In the genomic region with DNA sequence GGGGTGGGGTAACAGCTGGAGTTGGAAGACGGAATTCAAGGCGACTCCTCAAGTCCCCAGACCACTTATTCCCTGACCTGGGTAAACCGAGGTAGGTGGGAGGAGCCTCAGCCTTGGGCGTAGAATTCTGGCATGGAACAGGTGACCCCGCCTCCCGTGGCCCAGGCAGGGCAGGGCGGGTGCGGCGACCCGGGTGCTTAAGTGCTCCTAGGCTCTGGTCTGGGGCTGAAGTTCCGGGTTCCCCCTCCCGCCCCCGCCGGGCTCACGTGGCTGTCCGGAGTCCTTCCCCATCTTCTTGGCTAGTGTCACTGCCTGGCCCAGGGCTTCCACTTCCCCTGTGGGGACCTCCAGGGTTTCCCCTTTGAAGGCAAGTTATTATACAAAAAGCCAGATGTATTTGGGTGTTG, we compare ENCODE assay signal across 8 mouse cellular contexts. TPM values are rescaled to one million over a fixed set of nuclear protein-coding genes. Genes with fewer than 3 reads are reported as not detected.
A peak's percentile ranks its signal among the peaks of the same experiment; 100 is the strongest.
DNase-seq lines count a peak whose midpoint lies in the region; ATAC-seq lines count a peak whose summit lies in the region.

No protein-coding gene starts in this region.

- H3K36me3 ChIP-seq in embryonic facial prominence, embryonic 10.5 days (replicated peaks), result peaks cover under 1% of the 10 kb centered on the region; the same call in 1 of the 2 replicates
- no peaks in the 10 kb centered on the region for H3K36me3 ChIP-seq in liver, embryonic 11.5 days (ENCODE audit: control insufficient read depth, insufficient read depth, low read length)
- no peaks in the 10 kb centered on the region for H3K36me3 ChIP-seq in midbrain, embryonic 14.5 days (ENCODE audit: control insufficient read depth, insufficient read depth, low read length)

- 3% methylated on average over 16 of the region's 16 CpGs for WGBS in embryonic facial prominence, embryonic 10.5 days
- 2% methylated on average over 16 of the region's 16 CpGs for WGBS in liver, embryonic 11.5 days
- WGBS in midbrain, embryonic 14.5 days, result 5% methylated on average over 16 of the region's 16 CpGs

- peaks cover 67% of the 10 kb centered on the region for H3K27me3 ChIP-seq in embryonic facial prominence, embryonic 10.5 days (replicated peaks; ENCODE audit: low read depth, poor library complexity, severe bottlenecking)
- peaks cover 5% of the 10 kb centered on the region for H3K27me3 ChIP-seq in liver, embryonic 11.5 days (replicated peaks; ENCODE audit: control insufficient read depth, insufficient read depth, low read length)
- H3K27me3 ChIP-seq in midbrain, embryonic 14.5 days (ENCODE audit: control insufficient read depth, insufficient read depth, low read length), result peaks cover 54% of the 10 kb centered on the region

- peak overlapping the region; percentile 97 for H3K4me2 ChIP-seq in liver, embryonic 11.5 days
- H3K4me2 ChIP-seq in midbrain, embryonic 14.5 days (ENCODE audit: low read length), result no peak overlapping the region

- H3K4me1 ChIP-seq in embryonic facial prominence, embryonic 10.5 days, result peaks cover 50% of the 10 kb centered on the region
- peaks cover 34% of the 10 kb centered on the region for H3K4me1 ChIP-seq in liver, embryonic 11.5 days (replicated peaks; ENCODE audit: control insufficient read depth, insufficient read depth, low read length)
- peaks cover 16% of the 10 kb centered on the region for H3K4me1 ChIP-seq in midbrain, embryonic 14.5 days (ENCODE audit: control insufficient read depth, insufficient read depth, low read length)

- peak; percentile 56 for DNase-seq in right cerebral cortex, postnatal 14 days
- DNase-seq in right cerebral cortex, postnatal 36 days (ENCODE audit: low spot score in 2 of 2), result no peak
- peak; percentile 53 for DNase-seq in embryonic facial prominence, embryonic 10.5 days (ENCODE audit: low spot score)
- DNase-seq in heart, postnatal 25 days (ENCODE audit: low spot score), result peak; percentile 73
- peak; percentile 75 for DNase-seq in liver, embryonic 11.5 days (ENCODE audit: low spot score)
- peak; percentile 56 for DNase-seq in ovary, postnatal 36 days (ENCODE audit: low spot score)
- DNase-seq in midbrain, embryonic 14.5 days, result no peak
- DNase-seq in layer of hippocampus, postnatal 36 days, result no peak

- peak overlapping the region; percentile 93; the same call in 1 of the 2 replicates for H3K4me3 ChIP-seq in embryonic facial prominence, embryonic 10.5 days
- peak overlapping the region; percentile 97 for H3K4me3 ChIP-seq in liver, embryonic 11.5 days (ENCODE audit: low read depth, low read length)
- no peak overlapping the region for H3K4me3 ChIP-seq in midbrain, embryonic 14.5 days (replicated peaks; ENCODE audit: low read depth, low read length)

- intact Hi-C loops in heart, postnatal 25 days (cut with DNase I), result loop anchor here (2.0 kb wide), 1 partner anchor 29 kb away; the partner anchor contains the start of gene Map2k2

- no peak overlapping the region for H3K27ac ChIP-seq in embryonic facial prominence, embryonic 10.5 days (replicated peaks)
- H3K27ac ChIP-seq in liver, embryonic 11.5 days (ENCODE audit: low read depth, low read length), result peak overlapping the region; percentile 100
- no peak overlapping the region for H3K27ac ChIP-seq in midbrain, embryonic 14.5 days (replicated peaks; ENCODE audit: low read depth, low read length)

- no peak; the same call in 1 of the 2 replicates for ATAC-seq in liver, embryonic 11.5 days (replicated peaks; ENCODE audit: low FRiP score)
- no peak for ATAC-seq in midbrain, embryonic 14.5 days (ENCODE audit: low FRiP score, low TSS enrichment)

- H3K9ac ChIP-seq in liver, embryonic 11.5 days (ENCODE audit: low read depth, low read length), result peak overlapping the region; percentile 99
- no peak overlapping the region for H3K9ac ChIP-seq in midbrain, embryonic 14.5 days (replicated peaks; ENCODE audit: low read length)

- H3K9me3 ChIP-seq in embryonic facial prominence, embryonic 10.5 days, result no peaks in the 10 kb centered on the region
- no peaks in the 10 kb centered on the region for H3K9me3 ChIP-seq in liver, embryonic 11.5 days (ENCODE audit: control insufficient read depth, low read length)
- no peaks in the 10 kb centered on the region for H3K9me3 ChIP-seq in midbrain, embryonic 14.5 days (ENCODE audit: control insufficient read depth, low read length)

RNA-seq across cellular contexts. Expression of gene Zbtb7a, which starts 0.8 kb away (rescaled TPM):
- 10.4 and 11.7 TPM in 2 replicates for polyA plus RNA-seq in embryonic facial prominence, embryonic 10.5 days (2016; fragmentation: Nextera tagmentation; extraction: Ambion mirVana)
- total RNA-seq in heart, postnatal 25 days (2021), result 10 to 100 TPM; 34.5 to 42.2 TPM
- polyA plus RNA-seq in liver, embryonic 11.5 days (2014; fragmentation: Nextera tagmentation; extraction: Ambion mirVana), result 31.6 and 34.2 TPM in 2 replicates
- 8.1 and 12.4 TPM in 2 replicates for polyA plus RNA-seq in midbrain, embryonic 14.5 days (2014; fragmentation: Nextera tagmentation; extraction: Ambion mirVana)
- total RNA-seq in layer of hippocampus, postnatal 36 days (2021), result 100 to 1,000 TPM; 109 to 116 TPM

RNA-seq across cellular contexts. Expression of gene Map2k2, which starts 28.5 kb away (rescaled TPM):
- polyA plus RNA-seq in embryonic facial prominence, embryonic 10.5 days (2016; fragmentation: Nextera tagmentation; extraction: Ambion mirVana), result 222 and 225 TPM in 2 replicates
- total RNA-seq in heart, postnatal 25 days (2021), result 100 to 1,000 TPM; 122 to 123 TPM
- polyA plus RNA-seq in liver, embryonic 11.5 days (2014; fragmentation: Nextera tagmentation; extraction: Ambion mirVana), result 201 and 207 TPM in 2 replicates
- 236 and 240 TPM in 2 replicates for polyA plus RNA-seq in midbrain, embryonic 14.5 days (2014; fragmentation: Nextera tagmentation; extraction: Ambion mirVana)
- 100 to 1,000 TPM; 132 to 141 TPM for total RNA-seq in layer of hippocampus, postnatal 36 days (2021)

RNA-seq across cellular contexts. Expression of gene Pias4, which starts 33.5 kb away (rescaled TPM):
- 62.2 and 66.3 TPM in 2 replicates for polyA plus RNA-seq in embryonic facial prominence, embryonic 10.5 days (2016; fragmentation: Nextera tagmentation; extraction: Ambion mirVana)
- 10 to 100 TPM; 15.6 to 17.4 TPM for total RNA-seq in heart, postnatal 25 days (2021)
- polyA plus RNA-seq in liver, embryonic 11.5 days (2014; fragmentation: Nextera tagmentation; extraction: Ambion mirVana), result 41.2 and 50.9 TPM in 2 replicates
- polyA plus RNA-seq in midbrain, embryonic 14.5 days (2014; fragmentation: Nextera tagmentation; extraction: Ambion mirVana), result 49.2 and 55.7 TPM in 2 replicates
- 10 to 100 TPM; 26.2 to 29.8 TPM for total RNA-seq in layer of hippocampus, postnatal 36 days (2021)

RNA-seq across cellular contexts. Expression of gene Creb3l3, which starts 35.5 kb away (rescaled TPM):
- polyA plus RNA-seq in embryonic facial prominence, embryonic 10.5 days (2016; fragmentation: Nextera tagmentation; extraction: Ambion mirVana), result 0.60 TPM in 1 of 2 replicates, not detected in the other
- total RNA-seq in heart, postnatal 25 days (2021), result 1 to 10 TPM in 1 of 2 experiments, under 1 TPM in 1; 0.87 to 1.2 TPM
- polyA plus RNA-seq in liver, embryonic 11.5 days (2014; fragmentation: Nextera tagmentation; extraction: Ambion mirVana), result 17.3 and 17.6 TPM in 2 replicates
- polyA plus RNA-seq in midbrain, embryonic 14.5 days (2014; fragmentation: Nextera tagmentation; extraction: Ambion mirVana), result 0.09 and 0.31 TPM in 2 replicates
- total RNA-seq in layer of hippocampus, postnatal 36 days (2021), result under 1 TPM; 0.52 to 0.71 TPM

RNA-seq across cellular contexts. Expression of gene Eef2, which starts 42.2 kb away (rescaled TPM):
- polyA plus RNA-seq in embryonic facial prominence, embryonic 10.5 days (2016; fragmentation: Nextera tagmentation; extraction: Ambion mirVana), result 564 and 572 TPM in 2 replicates
- total RNA-seq in heart, postnatal 25 days (2021), result 1,000 to 10,000 TPM in 1 of 2 experiments, 100 to 1,000 TPM in 1; 925 to 1,035 TPM
- polyA plus RNA-seq in liver, embryonic 11.5 days (2014; fragmentation: Nextera tagmentation; extraction: Ambion mirVana), result 626 and 647 TPM in 2 replicates
- 479 and 528 TPM in 2 replicates for polyA plus RNA-seq in midbrain, embryonic 14.5 days (2014; fragmentation: Nextera tagmentation; extraction: Ambion mirVana)
- 100 to 1,000 TPM; 868 to 892 TPM for total RNA-seq in layer of hippocampus, postnatal 36 days (2021)

Comparison
In these comparisons a context has a peak if more than half of its experiments do, and no peak if none do; other contexts are left out.
1. DNase-seq: peak in right cerebral cortex, postnatal 14 days (single experiment), embryonic facial prominence, embryonic 10.5 days (single experiment), heart, postnatal 25 days (single experiment), liver, embryonic 11.5 days (single experiment) and ovary, postnatal 36 days (single experiment); none in right cerebral cortex, postnatal 36 days (0 of 2), midbrain, embryonic 14.5 days (single experiment) and layer of hippocampus, postnatal 36 days (0 of 2).